Mouse (Mus musculus): ENCODE measurements at regions not wholly inside any gene's neighbourhood (a gene's known extent, or its start where the extent isn't known, plus 50 kb on each side); places are given as distances from the start of the nearest gene placed in this dataset.
A peak's percentile ranks its signal among the peaks of the same experiment; 100 is the strongest.

DNA sequence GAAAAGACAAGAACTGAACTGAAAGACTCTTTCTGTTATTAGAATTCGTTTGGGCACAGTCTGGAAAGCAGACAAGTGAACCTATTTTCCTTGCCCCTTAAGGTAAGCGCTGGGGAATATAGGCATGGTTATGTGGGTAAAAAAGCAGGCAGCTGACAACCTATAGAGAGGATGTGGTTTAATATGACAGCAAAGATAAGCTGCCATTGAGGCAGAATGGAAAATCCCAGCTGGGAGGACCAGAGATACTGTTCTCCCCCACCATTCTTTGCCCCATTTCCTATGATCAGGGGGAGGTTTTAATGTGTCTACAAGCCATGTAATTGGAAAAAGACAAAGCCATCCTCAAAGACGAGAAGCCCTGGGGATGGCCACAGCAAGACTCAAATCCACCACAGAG is 984.9 kb upstream of the Gm7489 start:
- Histone ChIP-seq H3K27me3 (replicated peaks; ENCODE audit: control insufficient read depth, insufficient read depth, low read length) (no peaks in the 10 kb centered on the region), H3K27ac (ENCODE audit: low read depth, low read length) (no peak overlapping the region), H3K4me3 (ENCODE audit: low read depth, low read length) (no peak overlapping the region), H3K9me3 (ENCODE audit: control insufficient read depth) (no peaks in the 10 kb centered on the region), H3K4me1 (replicated peaks; ENCODE audit: control insufficient read depth, insufficient read depth, low read length) (no peaks in the 10 kb centered on the region), H3K9ac (ENCODE audit: low read depth, low read length) (no peak overlapping the region), H3K4me2 (replicated peaks; ENCODE audit: low read depth) (no peak overlapping the region), H3K36me3 (ENCODE audit: control insufficient read depth, insufficient read depth) (no peaks in the 10 kb centered on the region)
- 83% methylated on average over 3 of the region's 3 CpGs for WGBS
- ATAC-seq = no peak
- TF ChIP-seq CTCF (IDR thresholded peaks at IDR 0.05; ENCODE audit: low read depth) = no peak

GRCm38 (mm10) chr15:52905231-52905630 is 979.5 kb upstream of the Gm7489 start:
- ATAC-seq = no peak
- Histone ChIP-seq H3K4me3 (ENCODE audit: low read depth, low read length) (no peak overlapping the region), H3K4me2 (replicated peaks; ENCODE audit: low read depth) (no peak overlapping the region), H3K27me3 (replicated peaks; ENCODE audit: control insufficient read depth, insufficient read depth, low read length) (no peaks in the 10 kb centered on the region), H3K9ac (ENCODE audit: low read depth, low read length) (no peak overlapping the region), H3K36me3 (ENCODE audit: control insufficient read depth, insufficient read depth) (no peaks in the 10 kb centered on the region), H3K4me1 (replicated peaks; ENCODE audit: control insufficient read depth, insufficient read depth, low read length) (no peaks in the 10 kb centered on the region), H3K27ac (ENCODE audit: low read depth, low read length) (no peak overlapping the region), H3K9me3 (ENCODE audit: control insufficient read depth) (no peaks in the 10 kb centered on the region)
- TF ChIP-seq CTCF (IDR thresholded peaks at IDR 0.05; ENCODE audit: low read depth) = no peak
- WGBS = 77% methylated on average over 3 of the region's 3 CpGs

DNA sequence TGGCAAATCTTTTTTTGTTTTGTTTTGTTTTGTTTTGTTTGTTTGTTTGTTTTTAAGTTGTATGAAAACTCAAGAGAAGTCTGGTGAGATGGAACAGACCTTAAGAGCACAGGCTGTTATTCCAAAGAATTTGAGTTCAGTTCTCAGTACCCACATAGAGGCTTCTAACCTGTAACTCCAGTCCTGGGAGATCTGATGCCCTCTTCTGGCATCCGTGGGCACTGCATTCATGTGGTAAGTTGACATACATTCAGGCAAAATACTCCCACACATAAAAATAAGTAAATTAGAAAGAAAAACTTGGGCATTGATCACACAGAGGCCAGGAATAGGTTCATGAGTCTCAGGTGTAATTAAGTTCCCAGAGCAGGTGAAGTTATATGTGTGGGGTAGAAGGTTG is 977.5 kb upstream of the Gm7489 start:
- H3K9me3 ChIP-seq (ENCODE audit: control insufficient read depth) = no peaks in the 10 kb centered on the region
- WGBS = 43% methylated on average over 1 of the region's 1 CpGs
- peak; percentile 38; the same call in 1 of the 2 replicates for TF ChIP-seq CTCF (IDR thresholded peaks at IDR 0.05; ENCODE audit: low read depth)
- no peak overlapping the region for H3K27ac ChIP-seq (ENCODE audit: low read depth, low read length)
- H3K4me2 ChIP-seq (replicated peaks; ENCODE audit: low read depth) = no peak overlapping the region
- ATAC-seq = no peak
- H3K4me1 ChIP-seq (replicated peaks; ENCODE audit: control insufficient read depth, insufficient read depth, low read length) = no peaks in the 10 kb centered on the region
- no peak overlapping the region for H3K9ac ChIP-seq (ENCODE audit: low read depth, low read length)
- no peak overlapping the region for H3K4me3 ChIP-seq (ENCODE audit: low read depth, low read length)
- H3K27me3 ChIP-seq (replicated peaks; ENCODE audit: control insufficient read depth, insufficient read depth, low read length) = no peaks in the 10 kb centered on the region
- H3K36me3 ChIP-seq (ENCODE audit: control insufficient read depth, insufficient read depth) = no peaks in the 10 kb centered on the region

- Histone ChIP-seq H3K27ac (ENCODE audit: low read depth, low read length) (no peak overlapping the region), H3K27me3 (replicated peaks; ENCODE audit: control insufficient read depth, insufficient read depth, low read length) (no peaks in the 10 kb centered on the region), H3K4me1 (replicated peaks; ENCODE audit: control insufficient read depth, insufficient read depth, low read length) (no peaks in the 10 kb centered on the region), H3K4me3 (ENCODE audit: low read depth, low read length) (no peak overlapping the region), H3K9ac (ENCODE audit: low read depth, low read length) (no peak overlapping the region), H3K9me3 (ENCODE audit: control insufficient read depth) (no peaks in the 10 kb centered on the region), H3K36me3 (ENCODE audit: control insufficient read depth, insufficient read depth) (no peaks in the 10 kb centered on the region), H3K4me2 (replicated peaks; ENCODE audit: low read depth) (no peak overlapping the region)
- ATAC-seq = no peak
- TF ChIP-seq CTCF (IDR thresholded peaks at IDR 0.05; ENCODE audit: low read depth) = no peak
- 77% methylated on average over 1 of the region's 1 CpGs for WGBS
Measured at GRCm38 (mm10) chr15:52922277-52922676, 962.4 kb upstream of the Gm7489 start.

DNA sequence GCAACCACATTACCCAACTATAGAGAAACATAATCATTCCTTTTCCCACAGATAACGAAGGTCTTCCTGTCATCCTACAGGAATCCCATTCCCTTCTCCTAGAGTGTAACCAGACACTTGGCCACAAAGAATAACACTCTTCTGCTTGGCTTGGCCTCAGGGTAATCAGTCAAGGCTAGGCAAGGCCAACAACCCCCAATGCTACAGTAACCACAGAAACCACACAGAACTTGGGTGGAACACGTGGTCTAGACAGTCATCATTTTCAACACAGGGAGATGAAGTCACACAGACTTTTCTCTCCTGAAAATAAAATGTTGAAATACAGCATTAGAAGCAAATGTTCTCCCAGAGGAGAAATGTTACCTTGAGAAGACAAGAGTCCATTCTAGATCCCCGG is 956.3 kb upstream of the Gm7489 start:
- WGBS = 51% methylated on average over 3 of the region's 3 CpGs
- TF ChIP-seq CTCF (IDR thresholded peaks at IDR 0.05; ENCODE audit: low read depth) = no peak

DNA sequence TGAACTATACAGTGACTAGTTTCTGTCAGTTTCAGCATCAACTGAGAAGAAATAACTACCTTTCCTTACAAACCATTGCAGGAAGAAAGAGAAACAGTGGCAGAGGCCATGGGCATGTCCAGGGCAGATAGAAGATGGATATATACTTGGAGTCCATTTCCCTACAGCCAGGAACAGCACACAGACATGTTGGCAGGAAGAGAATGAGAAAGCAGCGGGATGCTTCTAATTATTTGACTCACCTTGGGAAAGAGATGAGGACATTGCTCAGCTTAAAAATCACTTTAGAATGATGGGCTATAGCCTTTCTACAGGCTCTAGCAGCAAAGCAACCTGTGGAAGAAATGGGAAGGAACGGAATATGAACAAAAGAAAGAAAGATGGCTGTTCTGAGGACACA is 947.6 kb upstream of the Gm7489 start:
- 79% methylated on average over 2 of the region's 2 CpGs for WGBS
- Histone ChIP-seq H3K27me3 (replicated peaks; ENCODE audit: control insufficient read depth, insufficient read depth, low read length) (no peaks in the 10 kb centered on the region), H3K9ac (ENCODE audit: low read depth, low read length) (no peak overlapping the region), H3K4me3 (ENCODE audit: low read depth, low read length) (no peak overlapping the region), H3K9me3 (ENCODE audit: control insufficient read depth) (no peaks in the 10 kb centered on the region), H3K27ac (ENCODE audit: low read depth, low read length) (no peak overlapping the region), H3K4me2 (replicated peaks; ENCODE audit: low read depth) (no peak overlapping the region), H3K36me3 (ENCODE audit: control insufficient read depth, insufficient read depth) (no peaks in the 10 kb centered on the region), H3K4me1 (replicated peaks; ENCODE audit: control insufficient read depth, insufficient read depth, low read length) (no peaks in the 10 kb centered on the region)
- ATAC-seq = no peak
- no peak for TF ChIP-seq CTCF (IDR thresholded peaks at IDR 0.05; ENCODE audit: low read depth)

More for the DNA sequence above, 956.3 kb upstream of the Gm7489 start:
- no peaks in the 10 kb centered on the region for H3K9me3 ChIP-seq (ENCODE audit: control insufficient read depth)
- H3K27me3 ChIP-seq (replicated peaks; ENCODE audit: control insufficient read depth, insufficient read depth, low read length) = no peaks in the 10 kb centered on the region
- H3K9ac ChIP-seq (ENCODE audit: low read depth, low read length) = no peak overlapping the region
- H3K27ac ChIP-seq (ENCODE audit: low read depth, low read length) = no peak overlapping the region
- ATAC-seq = no peak
- H3K36me3 ChIP-seq (ENCODE audit: control insufficient read depth, insufficient read depth) = no peaks in the 10 kb centered on the region
- H3K4me2 ChIP-seq (replicated peaks; ENCODE audit: low read depth) = no peak overlapping the region
- H3K4me3 ChIP-seq (ENCODE audit: low read depth, low read length) = no peak overlapping the region
- H3K4me1 ChIP-seq (replicated peaks; ENCODE audit: control insufficient read depth, insufficient read depth, low read length) = no peaks in the 10 kb centered on the region

- H3K9ac ChIP-seq (ENCODE audit: low read depth, low read length) = no peak overlapping the region
- no peaks in the 10 kb centered on the region for H3K27me3 ChIP-seq (replicated peaks; ENCODE audit: control insufficient read depth, insufficient read depth, low read length)
- H3K9me3 ChIP-seq (ENCODE audit: control insufficient read depth) = no peaks in the 10 kb centered on the region
- TF ChIP-seq CTCF (IDR thresholded peaks at IDR 0.05; ENCODE audit: low read depth) = no peak
- H3K4me3 ChIP-seq (ENCODE audit: low read depth, low read length) = no peak overlapping the region
- H3K27ac ChIP-seq (ENCODE audit: low read depth, low read length) = no peak overlapping the region
- no peak overlapping the region for H3K4me2 ChIP-seq (replicated peaks; ENCODE audit: low read depth)
- ATAC-seq = no peak
- WGBS = 67% methylated on average over 4 of the region's 4 CpGs
- no peaks in the 10 kb centered on the region for H3K4me1 ChIP-seq (replicated peaks; ENCODE audit: control insufficient read depth, insufficient read depth, low read length)
- H3K36me3 ChIP-seq (ENCODE audit: control insufficient read depth, insufficient read depth) = no peaks in the 10 kb centered on the region
Measured at GRCm38 (mm10) chr15:52944592-52944991, 940.1 kb upstream of the Gm7489 start.

Data from intestine, postnatal 0 days (tissue).